Mouse (Mus musculus) heart, adult 2 months (tissue): ENCODE results near the gene Car10. TPM values are rescaled to one million over a fixed set of nuclear protein-coding genes. Genes with fewer than 3 reads are reported as not detected.

Experiments used
- DNase-seq, 2 experiments: peaks; one replicate each; pipeline ENCODE4 v3.0.0; 2021
- H3K27ac ChIP-seq: fragments of 200-600 bp; 2 replicates; pipeline ENCODE4 v1.8.1; 2022
- H3K27me3 ChIP-seq: fragments of 200-500 bp; 2 replicates; pipeline ENCODE4 v1.6.1; 2012; ENCODE audit warnings: mild to moderate bottlenecking, low read length, inconsistent platforms, mixed read lengths; ENCODE audit not compliant: control insufficient read depth, insufficient read depth
- H3K36me3 ChIP-seq: fragments of 200-500 bp; 2 replicates; pipeline ENCODE4 v1.6.1; 2012; ENCODE audit warnings: low read length, inconsistent platforms; ENCODE audit not compliant: control insufficient read depth, insufficient read depth
- H3K4me1 ChIP-seq: fragments of 200-500 bp; 2 replicates; pipeline ENCODE4 v1.6.1; 2011; ENCODE audit warnings: low read length; ENCODE audit not compliant: control insufficient read depth, insufficient read depth
- H3K4me3 ChIP-seq: fragments of 200-600 bp; 2 replicates; pipeline ENCODE4 v1.8.1; 2022
- H3K79me2 ChIP-seq: fragments of 200-500 bp; replicated peaks from 2 replicates; pipeline ENCODE4 v1.6.1; 2012; ENCODE audit warnings: mild to moderate bottlenecking, inconsistent platforms, low read length, moderate library complexity, mixed read lengths; ENCODE audit not compliant: control insufficient read depth, insufficient read depth
- H3K9ac ChIP-seq: fragments of 200-500 bp; 2 replicates; pipeline ENCODE4 v1.6.1; 2012; ENCODE audit warnings: low read depth, mild to moderate bottlenecking, control low read depth, inconsistent platforms, low read length, mixed read lengths
- CTCF ChIP-seq: fragments of 200-600 bp; IDR thresholded peaks from 2 replicates; pipeline ENCODE4 v1.8.1; 2022; ENCODE audit warnings: antibody characterized with exemption, mild to moderate bottlenecking, moderate library complexity
- EP300 ChIP-seq: fragments of 200-500 bp; IDR thresholded peaks from 2 replicates; pipeline ENCODE4 v1.6.1; 2011; ENCODE audit warnings: low read depth, low read length, control low read depth; ENCODE audit not compliant: insufficient read depth
- POLR2A ChIP-seq: fragments of 200-500 bp; IDR thresholded peaks from 2 replicates; pipeline ENCODE4 v1.6.1; 2011; ENCODE audit warnings: mild to moderate bottlenecking, low read depth, low read length, control low read depth; ENCODE audit not compliant: insufficient read depth
- WGBS: fragments of 180-500 bp; shearing (Covaris S2); methylation state at CpG from one replicate; pipeline ENCODE4 v1.1.7; 2018; 5-methylcytosine and 5-hydroxymethylcytosine counted together
- intact Hi-C: fragments of 180-260 bp; cut with DNase I; formaldehyde crosslinking; loops from one replicate; pipeline ENCODE4 v1.15.1; 2025
- polyA plus RNA-seq: library from polyadenylated mRNA; depleted of rRNA; stranded (reverse); fragments of >200 nt; gene quantifications from 2 replicates; pipeline ENCODE4 v1.2.3, GENCODE M21; 2012
- total RNA-seq, 2 experiments: library from RNA; stranded (reverse); gene quantifications; 2 replicates each; pipeline ENCODE4 v1.2.3; 2021

Gene Car10
- total and polyA plus RNA-seq, 3 experiments, result not detected

DNA sequence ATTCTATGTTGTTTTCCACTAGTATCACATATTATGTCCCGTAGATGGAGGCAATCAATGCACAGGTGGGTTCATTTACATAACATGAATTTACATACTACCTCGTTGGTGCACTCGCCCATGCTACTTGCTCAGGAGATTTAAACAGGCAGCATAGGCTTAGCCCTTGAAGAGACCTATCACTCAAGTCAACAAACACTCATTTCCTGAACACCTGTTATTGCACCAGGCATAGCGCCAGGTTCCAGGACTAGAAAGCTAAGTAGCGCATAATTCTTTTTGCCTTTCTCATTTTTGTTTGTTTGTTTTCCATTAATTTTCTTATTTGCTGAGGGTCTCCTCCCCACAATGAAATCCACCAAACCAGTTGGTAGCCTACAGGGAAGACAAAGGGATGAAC is 333.7 kb downstream of the Car10 start:
- no peak overlapping the region for H3K4me3 ChIP-seq
- TF ChIP-seq CTCF (no peak), POLR2A (no peak), EP300 (no peak)
- 70% methylated on average over 5 of the region's 5 CpGs for WGBS

DNA sequence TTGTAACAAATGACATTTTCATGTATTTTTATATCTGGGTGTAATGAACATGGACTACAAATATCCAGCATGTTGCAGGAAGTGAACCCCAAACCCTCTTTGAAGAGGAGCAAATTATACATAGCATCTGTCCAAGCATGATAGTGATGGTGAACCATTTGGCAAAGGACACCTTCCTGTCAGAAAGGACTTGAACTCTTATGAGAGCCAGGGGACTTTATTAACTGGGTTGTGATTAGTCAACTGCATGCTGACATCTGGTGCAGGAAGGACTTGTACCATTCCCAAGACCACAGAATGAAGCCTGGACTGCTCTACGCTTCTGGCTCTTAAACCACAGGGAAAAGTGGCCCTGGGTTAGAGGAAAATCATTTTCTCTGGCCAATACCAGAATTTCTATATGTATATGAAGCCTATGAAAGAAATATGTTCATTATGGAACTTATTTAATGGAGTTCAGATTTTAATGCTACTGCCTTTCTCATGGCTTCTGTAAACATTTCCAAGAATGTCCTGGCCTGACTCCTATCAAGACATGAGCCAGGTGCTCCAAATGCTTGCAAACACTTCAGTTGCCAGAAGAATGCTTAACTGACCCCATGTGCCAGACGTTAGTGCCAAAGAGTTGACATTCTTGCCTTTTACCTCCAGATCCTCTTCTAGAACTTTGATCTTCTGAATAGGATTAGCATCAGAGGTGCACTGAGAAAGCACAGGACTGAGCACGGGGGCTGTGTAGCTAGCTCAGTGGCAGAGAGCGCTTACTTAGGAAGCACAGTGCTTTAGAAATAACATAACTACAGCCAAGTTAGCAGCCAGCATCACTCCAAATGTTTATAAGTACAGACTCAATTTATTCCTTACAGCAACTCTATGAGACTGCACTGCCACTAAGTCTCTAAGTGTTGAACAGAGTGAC is 337.4 kb downstream of the Car10 start:
- Histone ChIP-seq H3K36me3 (no peaks in the 10 kb centered on the region), H3K4me1 (no peaks in the 10 kb centered on the region), H3K4me3 (no peak overlapping the region), H3K27me3 (no peaks in the 10 kb centered on the region), H3K27ac (no peak overlapping the region), H3K9ac (no peak overlapping the region), H3K79me2 (no peaks in the 10 kb centered on the region)
- intact Hi-C loops, result no loop called here
- DNase-seq, result no peak
- 46% methylated on average over 4 of the region's 4 CpGs for WGBS
- TF ChIP-seq CTCF (no peak), POLR2A (no peak), EP300 (no peak)

More for the DNA sequence above, 333.7 kb downstream of the Car10 start:
- no peaks in the 10 kb centered on the region for H3K27me3 ChIP-seq
- H3K27ac ChIP-seq, result no peak overlapping the region
- intact Hi-C loops, result no loop called here
- no peak overlapping the region for H3K9ac ChIP-seq
- no peaks in the 10 kb centered on the region for H3K36me3 ChIP-seq
- H3K79me2 ChIP-seq, result no peaks in the 10 kb centered on the region
- no peak for DNase-seq
- no peaks in the 10 kb centered on the region for H3K4me1 ChIP-seq

DNA sequence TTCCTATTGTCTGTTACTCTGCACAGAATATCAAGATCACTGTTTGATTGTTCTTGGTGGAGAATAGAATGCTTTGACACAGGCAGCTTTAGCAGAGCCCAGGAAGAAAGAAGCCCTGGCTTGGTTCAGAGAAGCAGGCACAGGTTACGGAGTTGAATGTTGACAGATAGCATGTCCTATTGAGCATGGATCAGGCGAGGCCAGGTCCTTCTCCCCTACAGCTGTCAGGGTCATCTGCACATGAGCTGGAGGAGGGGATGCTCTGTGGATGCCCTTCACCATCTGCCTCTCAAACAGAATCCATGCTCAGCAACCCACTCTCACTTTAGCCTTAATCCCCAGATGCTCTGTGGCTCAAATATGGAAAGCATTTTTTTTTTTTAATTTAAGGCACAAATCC is 339.1 kb downstream of the Car10 start:
- H3K4me3 ChIP-seq, result no peak overlapping the region
- no peak overlapping the region for H3K27ac ChIP-seq
- no peaks in the 10 kb centered on the region for H3K36me3 ChIP-seq
- DNase-seq, result no peak
- H3K27me3 ChIP-seq, result no peaks in the 10 kb centered on the region
- H3K4me1 ChIP-seq, result no peaks in the 10 kb centered on the region
- no peaks in the 10 kb centered on the region for H3K79me2 ChIP-seq
- H3K9ac ChIP-seq, result no peak overlapping the region
- intact Hi-C loops, result no loop called here
- 53% methylated on average over 2 of the region's 2 CpGs for WGBS
- TF ChIP-seq CTCF, result no peak
- no peak for TF ChIP-seq POLR2A
- no peak for TF ChIP-seq EP300

DNA sequence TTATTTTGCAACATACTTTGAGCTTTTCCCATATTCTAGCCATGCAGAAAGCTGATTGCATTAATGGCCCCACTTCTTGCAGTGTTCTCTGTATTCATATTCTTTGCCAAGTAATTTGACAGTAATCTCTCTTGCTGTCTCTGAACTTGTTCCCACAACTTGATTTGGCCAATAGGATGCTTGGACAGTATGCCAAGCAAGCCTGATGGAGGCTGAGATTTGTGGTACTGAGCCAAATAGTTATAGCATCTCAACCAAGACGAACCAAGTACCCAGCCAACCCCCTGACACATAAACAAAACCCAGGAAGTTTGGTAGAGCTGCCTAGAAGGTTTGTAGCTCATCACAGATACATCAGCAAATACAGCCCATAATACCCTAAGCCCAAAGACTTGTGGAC is 342.6 kb downstream of the Car10 start:
- Histone ChIP-seq H3K9ac (no peak overlapping the region), H3K27ac (no peak overlapping the region), H3K36me3 (no peaks in the 10 kb centered on the region), H3K4me1 (no peaks in the 10 kb centered on the region), H3K27me3 (no peaks in the 10 kb centered on the region), H3K4me3 (no peak overlapping the region), H3K79me2 (no peaks in the 10 kb centered on the region)
- DNase-seq, result no peak
- WGBS, result 59% methylated on average over 1 of the region's 1 CpGs
- TF ChIP-seq POLR2A, result no peak
- TF ChIP-seq EP300, result no peak
- TF ChIP-seq CTCF, result no peak
- intact Hi-C loops, result no loop called here

DNA sequence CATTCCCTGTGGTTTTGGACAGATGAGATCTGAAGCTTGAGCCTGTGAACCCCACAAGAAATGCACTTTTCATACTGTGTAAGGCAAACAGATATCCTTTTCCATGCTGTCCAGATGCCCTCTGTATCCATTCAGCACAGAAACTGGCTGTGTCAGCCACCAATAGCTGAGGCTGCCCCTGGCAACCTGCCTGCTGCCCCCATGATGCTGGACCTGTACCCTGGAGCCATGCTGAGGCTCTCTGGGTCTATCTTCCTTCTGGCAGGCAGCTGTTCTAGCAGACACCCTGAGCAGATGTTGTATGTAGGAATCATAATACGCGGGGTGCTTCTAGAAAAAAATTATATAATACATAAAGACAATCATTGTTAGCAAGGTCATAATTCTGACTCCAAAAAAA is 345.9 kb downstream of the Car10 start:
- TF ChIP-seq POLR2A, result no peak
- TF ChIP-seq CTCF, result no peak
- no peak for TF ChIP-seq EP300
- no peaks in the 10 kb centered on the region for H3K27me3 ChIP-seq
- H3K4me3 ChIP-seq, result no peak overlapping the region
- intact Hi-C loops, result no loop called here
- no peak overlapping the region for H3K9ac ChIP-seq
- no peak overlapping the region for H3K27ac ChIP-seq
- no peak for DNase-seq
- no peaks in the 10 kb centered on the region for H3K79me2 ChIP-seq
- 85% methylated on average over 2 of the region's 2 CpGs for whole genome bisulfite sequencing
- H3K36me3 ChIP-seq, result no peaks in the 10 kb centered on the region
- no peaks in the 10 kb centered on the region for H3K4me1 ChIP-seq

DNA sequence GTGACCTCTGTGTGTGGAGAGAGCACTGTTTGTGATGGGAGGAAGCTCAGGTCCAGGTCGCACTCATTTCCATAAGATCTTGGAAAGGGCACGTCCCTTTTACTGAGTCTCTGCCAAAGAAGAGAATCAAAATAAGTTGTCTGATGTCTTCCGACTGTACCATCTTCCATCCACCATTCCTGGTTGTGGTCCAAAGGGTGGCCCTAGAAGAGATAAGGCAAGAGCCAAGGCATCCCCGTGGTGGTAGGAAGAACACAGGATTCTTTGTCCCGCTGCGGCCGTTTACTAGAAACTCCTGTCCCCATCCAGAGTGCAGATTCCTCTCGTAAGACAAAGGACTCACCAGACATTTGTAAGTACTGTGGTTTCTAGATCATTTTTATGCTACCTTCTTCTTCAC is 346.9 kb downstream of the Car10 start:
- TF ChIP-seq POLR2A (no peak), EP300 (no peak), CTCF (no peak)
- 79% methylated on average over 8 of the region's 8 CpGs for WGBS
- intact Hi-C loops, result no loop called here
- H3K79me2 ChIP-seq, result no peaks in the 10 kb centered on the region
- H3K4me1 ChIP-seq, result no peaks in the 10 kb centered on the region
- no peak overlapping the region for H3K9ac ChIP-seq
- H3K27me3 ChIP-seq, result no peaks in the 10 kb centered on the region
- no peaks in the 10 kb centered on the region for H3K36me3 ChIP-seq
- DNase-seq, result no peak
- no peak overlapping the region for H3K27ac ChIP-seq
- H3K4me3 ChIP-seq, result no peak overlapping the region
